Mouse (Mus musculus) spleen, postnatal 10 days (tissue): Measurements from ENCODE around the gene Klhdc8b.

ENCODE experiments used
- DNase-seq, 2 experiments: peaks; one replicate each; pipeline ENCODE4 v3.0.0; 2021 to 2022; ENCODE audit warnings: low spot score in 2 of 2

Gene Klhdc8b

GRCm38 (mm10) chr9:108481520-108482210 lies 20.3 kb upstream of the Klhdc8b start:
- no peak for DNase-seq

- DNase-seq: no peak
Observed at GRCm38 (mm10) chr9:108480813-108481519, 19.6 kb upstream of the Klhdc8b start.

- no peak for DNase-seq
Observed at GRCm38 (mm10) chr9:108479721-108480351, 18.5 kb upstream of the Klhdc8b start, which contains the start of gene Lamb2. TSS of gene Lamb2 (plus strand) at chr9:108479736.

- DNase-seq: no peak
Observed at GRCm38 (mm10) chr9:108479241-108479640, 17.9 kb upstream of the Klhdc8b start.

GRCm38 (mm10) chr9:108478638-108479156 lies 17.3 kb upstream of the Klhdc8b start:
- DNase-seq: no peak

- no peak for DNase-seq
Observed at GRCm38 (mm10) chr9:108474528-108474927, 13.1 kb upstream of the Klhdc8b start.

GRCm38 (mm10) chr9:108469845-108470244 lies 8.5 kb upstream of the Klhdc8b start:
- no peak for DNase-seq

GRCm38 (mm10) chr9:108469430-108469829 lies 8.0 kb upstream of the Klhdc8b start:
- no peak for DNase-seq

GRCm38 (mm10) chr9:108466219-108466618 lies 4.8 kb upstream of the Klhdc8b start:
- DNase-seq: no peak

GRCm38 (mm10) chr9:108463713-108464112 lies 2.3 kb upstream of the Klhdc8b start:
- DNase-seq: no peak

- DNase-seq: no peak
Observed at GRCm38 (mm10) chr9:108462192-108462591, 811 bp upstream of the Klhdc8b start.

- DNase-seq: no peak
Observed at GRCm38 (mm10) chr9:108461675-108462074, 294 bp upstream of the Klhdc8b start.

GRCm38 (mm10) chr9:108460319-108461178 lies 832 bp downstream of the Klhdc8b start, which contains the start of gene Ccdc71:
TSS of gene Ccdc71 (plus strand) at chr9:108460527.
- DNase-seq: peak; percentile 69 to 86

- no peak for DNase-seq
Observed at GRCm38 (mm10) chr9:108459939-108460318, 1.5 kb downstream of the Klhdc8b start.

GRCm38 (mm10) chr9:108456953-108457352 lies 4.4 kb downstream of the Klhdc8b start:
- no peak for DNase-seq

- DNase-seq: no peak
Observed at GRCm38 (mm10) chr9:108455747-108456571, 5.4 kb downstream of the Klhdc8b start.

GRCm38 (mm10) chr9:108454429-108454828 lies 7.0 kb downstream of the Klhdc8b start:
- no peak for DNase-seq

GRCm38 (mm10) chr9:108453458-108453857 lies 7.9 kb downstream of the Klhdc8b start:
- no peak for DNase-seq

GRCm38 (mm10) chr9:108452911-108453310 lies 8.5 kb downstream of the Klhdc8b start:
- no peak for DNase-seq

GRCm38 (mm10) chr9:108452291-108452906 lies 9.0 kb downstream of the Klhdc8b start:
- DNase-seq: peak; percentile 89 to 95
